Mouse (Mus musculus): ENCODE results near the gene Zfp827.

Zfp827 gene

GRCm38 (mm10) chr8:79060013-79060609, 31.9 kb downstream of the Zfp827 start:
- DNase-seq (ENCODE audit: low read depth, low spot score), result peak; percentile 34

GRCm38 (mm10) chr8:79065924-79066323, 37.7 kb downstream of the Zfp827 start:
- DNase-seq (ENCODE audit: low read depth, low spot score), result no peak

GRCm38 (mm10) chr8:79067812-79068630, 39.8 kb downstream of the Zfp827 start:
- no peak for DNase-seq (ENCODE audit: low read depth, low spot score)

- DNase-seq (ENCODE audit: low read depth, low spot score), result no peak
Measured at GRCm38 (mm10) chr8:79073311-79073710, 45.1 kb downstream of the Zfp827 start.

- no peak for DNase-seq (ENCODE audit: low read depth, low spot score)
Measured at GRCm38 (mm10) chr8:79074986-79075385, 46.7 kb downstream of the Zfp827 start.

GRCm38 (mm10) chr8:79077256-79077655, 49.0 kb downstream of the Zfp827 start:
- no peak for DNase-seq (ENCODE audit: low read depth, low spot score)

- DNase-seq (ENCODE audit: low read depth, low spot score), result peak; percentile 57
Measured at GRCm38 (mm10) chr8:79078556-79079195, 50.4 kb downstream of the Zfp827 start.

- peak; percentile 66 for DNase-seq (ENCODE audit: low read depth, low spot score)
Measured at GRCm38 (mm10) chr8:79079196-79079561, 50.9 kb downstream of the Zfp827 start.

GRCm38 (mm10) chr8:79080096-79080739, 52.0 kb downstream of the Zfp827 start:
- DNase-seq (ENCODE audit: low read depth, low spot score), result peak; percentile 38

GRCm38 (mm10) chr8:79081333-79081732, 53.1 kb downstream of the Zfp827 start:
- DNase-seq (ENCODE audit: low read depth, low spot score), result no peak

- no peak for DNase-seq (ENCODE audit: low read depth, low spot score)
Measured at GRCm38 (mm10) chr8:79081955-79082354, 53.7 kb downstream of the Zfp827 start.

- no peak for DNase-seq (ENCODE audit: low read depth, low spot score)
Measured at GRCm38 (mm10) chr8:79083461-79084358, 55.5 kb downstream of the Zfp827 start.

- DNase-seq (ENCODE audit: low read depth, low spot score), result peak; percentile 38
Measured at GRCm38 (mm10) chr8:79084359-79084820, 56.2 kb downstream of the Zfp827 start.

- no peak for DNase-seq (ENCODE audit: low read depth, low spot score)
Measured at GRCm38 (mm10) chr8:79094422-79094821, 66.2 kb downstream of the Zfp827 start.

GRCm38 (mm10) chr8:79095162-79095561, 66.9 kb downstream of the Zfp827 start:
- no peak for DNase-seq (ENCODE audit: low read depth, low spot score)

- DNase-seq (ENCODE audit: low read depth, low spot score), result peak; percentile 55
Measured at GRCm38 (mm10) chr8:79096970-79097369, 68.7 kb downstream of the Zfp827 start.

- no peak for DNase-seq (ENCODE audit: low read depth, low spot score)
Measured at GRCm38 (mm10) chr8:79102707-79103106, 74.5 kb downstream of the Zfp827 start.

- DNase-seq (ENCODE audit: low read depth, low spot score), result no peak
Measured at GRCm38 (mm10) chr8:79103185-79103878, 75.1 kb downstream of the Zfp827 start.

- DNase-seq (ENCODE audit: low read depth, low spot score), result peak; percentile 64
Measured at GRCm38 (mm10) chr8:79103923-79104580, 75.8 kb downstream of the Zfp827 start.

GRCm38 (mm10) chr8:79104634-79105033, 76.4 kb downstream of the Zfp827 start:
- no peak for DNase-seq (ENCODE audit: low read depth, low spot score)

Measured in R1 (cell line).